Mouse (Mus musculus): Measurements from ENCODE around the gene Tmem135. TPM values are rescaled to one million over a fixed set of nuclear protein-coding genes. Genes with fewer than 3 reads are reported as not detected.

Gene Tmem135
- total and polyA plus RNA-seq, 3 experiments = 18.0 to 31.0 (median 30.0) TPM

- no peak for TF ChIP-seq NELFE (IDR thresholded peaks at IDR 0.05; ENCODE audit: low read depth, low read length)
- peak; percentile 90 for TF ChIP-seq ZNF384 (IDR thresholded peaks at IDR 0.05; ENCODE audit: low read depth, low read length)
- no peak overlapping the region for H3K4me2 ChIP-seq (ENCODE audit: insufficient read depth, low read depth, poor library complexity, severe bottlenecking)
- H3K79me2 ChIP-seq (replicated peaks; ENCODE audit: control insufficient read depth, extremely low read depth, insufficient read depth, poor library complexity, severe bottlenecking) = peaks cover 14% of the 10 kb centered on the region; the same call in 1 of the 2 replicates
- H3K4me3 ChIP-seq (replicated peaks in 1 of 3; ENCODE audit: low read depth in 2 of 3, low read length in 2 of 3, poor library complexity in 1 of 3) = no peak overlapping the region
- no peaks in the 10 kb centered on the region for H3K27me3 ChIP-seq (replicated peaks)
- in situ Hi-C loops (cut with MboI; ENCODE audit: low pct_ligation_motif_present, low pct_unique_long_range_greater_than_20kb, low sequenced_read_pairs) = no loop called here
- no peaks in the 10 kb centered on the region for H3K9me3 ChIP-seq (replicated peaks; ENCODE audit: low read length)
- peaks cover 5 to 43% of the 10 kb centered on the region in 2 experiments; a peak in 3 of 4 replicates for H3K4me1 ChIP-seq (ENCODE audit: control insufficient read depth in 1 of 2, insufficient read depth in 2 of 2)
- DNase-seq (ENCODE audit: extremely low read depth) = no peak
- dilution Hi-C loops (cut with MboI; ENCODE audit: extremely low pct_ligation_motif_present, extremely low pct_unique_long_range_greater_than_20kb, low sequenced_read_pairs) = no loop called here
- no peak overlapping the region for H3K9ac ChIP-seq (ENCODE audit: insufficient read depth, low read depth)
- H3K36me3 ChIP-seq (replicated peaks in 1 of 2; ENCODE audit: control insufficient read depth in 1 of 2, insufficient read depth in 1 of 2, low read length in 1 of 2) = peaks cover 0 to 4% of the 10 kb centered on the region in 2 experiments
- H3K27ac ChIP-seq (ENCODE audit: insufficient read depth, low read depth) = no peak overlapping the region
Measured at GRCm38 (mm10) chr7:89339808-89340207, 64.2 kb downstream of the Tmem135 start.

- peak overlapping the region; percentile 59; the same call in 1 of the 2 replicates for H3K9ac ChIP-seq (ENCODE audit: insufficient read depth, low read depth)
- no peak overlapping the region for H3K27ac ChIP-seq (ENCODE audit: insufficient read depth, low read depth)
- H3K79me2 ChIP-seq (replicated peaks; ENCODE audit: control insufficient read depth, extremely low read depth, insufficient read depth, poor library complexity, severe bottlenecking) = peaks cover 14% of the 10 kb centered on the region; the same call in 1 of the 2 replicates
- no peak for TF ChIP-seq ELF1 (IDR thresholded peaks at IDR 0.05; ENCODE audit: low read depth, low read length)
- TF ChIP-seq USF2 (conservative IDR thresholded peaks at IDR 0.05; ENCODE audit: low read depth, low read length) = no peak
- no peak for TF ChIP-seq JUND (conservative IDR thresholded peaks at IDR 0.05; ENCODE audit: low read depth, low read length)
- no peak for TF ChIP-seq ZC3H11A (IDR thresholded peaks at IDR 0.05; ENCODE audit: low read depth, low read length)
- no peak for TF ChIP-seq BHLHE40 (IDR thresholded peaks at IDR 0.05; ENCODE audit: low read depth, low read length)
- TF ChIP-seq ZNF384 (IDR thresholded peaks at IDR 0.05; ENCODE audit: low read depth, low read length) = no peak
- no peak for TF ChIP-seq GABPA (IDR thresholded peaks at IDR 0.05; ENCODE audit: insufficient replicate concordance, low read depth, low read length)
- TF ChIP-seq ZMIZ1 (IDR thresholded peaks at IDR 0.05; ENCODE audit: low read depth, low read length) = no peak
- TF ChIP-seq USF1 (IDR thresholded peaks at IDR 0.05; ENCODE audit: low read depth, low read length) = no peak
- no peak for TF ChIP-seq KAT2A (IDR thresholded peaks at IDR 0.05; ENCODE audit: insufficient replicate concordance, low read length)
- H3K27me3 ChIP-seq (replicated peaks) = no peaks in the 10 kb centered on the region
- H3K4me2 ChIP-seq (ENCODE audit: insufficient read depth, low read depth, poor library complexity, severe bottlenecking) = peak overlapping the region; percentile 75; the same call in 1 of the 2 replicates
- in situ Hi-C loops (cut with MboI; ENCODE audit: low pct_ligation_motif_present, low pct_unique_long_range_greater_than_20kb, low sequenced_read_pairs) (no loop called here), dilution Hi-C loops (cut with MboI; ENCODE audit: extremely low pct_ligation_motif_present, extremely low pct_unique_long_range_greater_than_20kb, low sequenced_read_pairs) (no loop called here)
- H3K9me3 ChIP-seq (replicated peaks; ENCODE audit: low read length) = no peaks in the 10 kb centered on the region
- DNase-seq (ENCODE audit: extremely low read depth) = no peak
- peak overlapping the region; percentile 85 to 99 (median 86) for H3K4me3 ChIP-seq (replicated peaks in 1 of 3; ENCODE audit: low read depth in 2 of 3, low read length in 2 of 3, poor library complexity in 1 of 3)
- peaks cover 0 to 7% of the 10 kb centered on the region in 2 experiments for H3K36me3 ChIP-seq (replicated peaks in 1 of 2; ENCODE audit: control insufficient read depth in 1 of 2, insufficient read depth in 1 of 2, low read length in 1 of 2)
- peaks cover 5 to 48% of the 10 kb centered on the region in 2 experiments; a peak in 3 of 4 replicates for H3K4me1 ChIP-seq (ENCODE audit: control insufficient read depth in 1 of 2, insufficient read depth in 2 of 2)
Measured at GRCm38 (mm10) chr7:89339142-89339435, 64.9 kb downstream of the Tmem135 start.

GRCm38 (mm10) chr7:89338350-89339141 lies 65.5 kb downstream of the Tmem135 start:
- H3K79me2 ChIP-seq (replicated peaks; ENCODE audit: control insufficient read depth, extremely low read depth, insufficient read depth, poor library complexity, severe bottlenecking) = peaks cover 14% of the 10 kb centered on the region; the same call in 1 of the 2 replicates
- peak overlapping the region; percentile 85; the same call in 1 of the 2 replicates for H3K4me2 ChIP-seq (ENCODE audit: insufficient read depth, low read depth, poor library complexity, severe bottlenecking)
- in situ Hi-C loops (cut with MboI; ENCODE audit: low pct_ligation_motif_present, low pct_unique_long_range_greater_than_20kb, low sequenced_read_pairs) (no loop called here), dilution Hi-C loops (cut with MboI; ENCODE audit: extremely low pct_ligation_motif_present, extremely low pct_unique_long_range_greater_than_20kb, low sequenced_read_pairs) (no loop called here)
- peak overlapping the region; percentile 54 for H3K27ac ChIP-seq (ENCODE audit: insufficient read depth, low read depth)
- H3K9ac ChIP-seq (ENCODE audit: insufficient read depth, low read depth) = peak overlapping the region; percentile 69
- H3K27me3 ChIP-seq (replicated peaks) = no peaks in the 10 kb centered on the region
- H3K4me1 ChIP-seq (ENCODE audit: control insufficient read depth in 1 of 2, insufficient read depth in 2 of 2) = peaks cover 5 to 48% of the 10 kb centered on the region in 2 experiments; a peak in 3 of 4 replicates
- H3K9me3 ChIP-seq (replicated peaks; ENCODE audit: low read length) = no peaks in the 10 kb centered on the region
- peak; percentile 79 for DNase-seq (ENCODE audit: extremely low read depth)
- peaks cover 0 to 7% of the 10 kb centered on the region in 2 experiments for H3K36me3 ChIP-seq (replicated peaks in 1 of 2; ENCODE audit: control insufficient read depth in 1 of 2, insufficient read depth in 1 of 2, low read length in 1 of 2)
- H3K4me3 ChIP-seq (replicated peaks in 1 of 3; ENCODE audit: low read depth in 2 of 3, low read length in 2 of 3, poor library complexity in 1 of 3) = peak overlapping the region; percentile 85 to 99 (median 86)
- TF ChIP-seq MXI1 (IDR thresholded peaks at IDR 0.05; ENCODE audit: low read depth, low read length) (peak; percentile 62; the same call in 1 of the 2 replicates), ZC3H11A (IDR thresholded peaks at IDR 0.05; ENCODE audit: low read depth, low read length) (no peak), TBP (conservative IDR thresholded peaks at IDR 0.05; ENCODE audit: low read depth, low read length) (0 out of 2 replicates have a peak, but pooled peaks have one; percentile 53), MYC (IDR thresholded peaks at IDR 0.05; ENCODE audit: low read depth, low read length) (0 out of 2 replicates have a peak, but pooled peaks have one; percentile 6), CHD2 (IDR thresholded peaks at IDR 0.05; ENCODE audit: low read length) (peak; percentile 38; the same call in 1 of the 2 replicates), ZKSCAN1 (IDR thresholded peaks at IDR 0.05; ENCODE audit: borderline replicate concordance, low read depth, low read length) (no peak), ELF1 (IDR thresholded peaks at IDR 0.05; ENCODE audit: low read depth, low read length) (peak; percentile 51; the same call in 1 of the 2 replicates), NELFE (IDR thresholded peaks at IDR 0.05; ENCODE audit: low read depth, low read length) (peak; percentile 84), HCFC1 (IDR thresholded peaks at IDR 0.05; ENCODE audit: low read depth, low read length) (peak; percentile 56), RCOR1 (conservative IDR thresholded peaks at IDR 0.05; ENCODE audit: low read depth, low read length) (no peak), MEF2A (IDR thresholded peaks at IDR 0.05; ENCODE audit: borderline replicate concordance, low read depth, low read length) (no peak; the same call in none of the 2 replicates), USF1 (IDR thresholded peaks at IDR 0.05; ENCODE audit: low read depth, low read length) (no peak), MAFK (IDR thresholded peaks at IDR 0.05; ENCODE audit: insufficient replicate concordance, low read length) (no peak), E2F4 (IDR thresholded peaks at IDR 0.05; ENCODE audit: insufficient replicate concordance, low read depth, low read length) (no peak), TCF12 (IDR thresholded peaks at IDR 0.05; ENCODE audit: low read depth, low read length) (peak; percentile 70; the same call in 1 of the 2 replicates)

All from CH12.LX (cell line).